Mouse (Mus musculus) C2C12 (cell line): ENCODE data around the gene Angptl6. TPM values are rescaled to one million over a fixed set of nuclear protein-coding genes. Genes with fewer than 3 reads are reported as not detected.

Experiments used
- H3K27me3 ChIP-seq: one replicate; pipeline ENCODE4 v1.6.1; 2011; ENCODE audit not compliant: control insufficient read depth, insufficient read depth, insufficient read length
- H3K36me3 ChIP-seq: one replicate; pipeline ENCODE4 v1.6.1; 2011; ENCODE audit not compliant: control insufficient read depth, insufficient read depth
- H3K4me3 ChIP-seq: one replicate; pipeline ENCODE4 v1.5.1; 2011; ENCODE audit warnings: mild to moderate bottlenecking, control low read depth; ENCODE audit not compliant: poor library complexity, insufficient read depth, severe bottlenecking
- H3K79me2 ChIP-seq: one replicate; pipeline ENCODE4 v1.6.1; 2011; ENCODE audit not compliant: control insufficient read depth, insufficient read depth
- H3K79me3 ChIP-seq: one replicate; pipeline ENCODE4 v1.6.1; 2011; ENCODE audit warnings: low read depth, control low read depth
- H3ac ChIP-seq: one replicate; pipeline ENCODE3; 2011; ENCODE audit warnings: low read depth; ENCODE audit not compliant: control insufficient read depth, insufficient read length
- CEBPB ChIP-seq: IDR thresholded peaks from one replicate; pipeline ENCODE4 v1.6.1; 2011; ENCODE audit warnings: low read depth, mild to moderate bottlenecking, control low read depth, moderate library complexity
- CTCF ChIP-seq: IDR thresholded peaks from one replicate; pipeline ENCODE4 v1.5.1; 2011; ENCODE audit not compliant: control insufficient read depth, insufficient read depth, insufficient read length
- FOSL1 ChIP-seq: IDR thresholded peaks from one replicate; pipeline ENCODE4 v1.8.0; 2011; ENCODE audit warnings: mild to moderate bottlenecking, low read length; ENCODE audit not compliant: poor library complexity, insufficient read depth, severe bottlenecking
- MAX ChIP-seq: IDR thresholded peaks from one replicate; pipeline ENCODE4 v1.6.1; 2011; ENCODE audit warnings: mild to moderate bottlenecking, control low read depth
- MYOD1 ChIP-seq: IDR thresholded peaks from one replicate; pipeline ENCODE4 v1.6.1; 2011; ENCODE audit warnings: low read depth; ENCODE audit not compliant: control insufficient read depth, insufficient read length
- MYOG ChIP-seq: IDR thresholded peaks from one replicate; pipeline ENCODE4 v1.6.1; 2011; ENCODE audit not compliant: control insufficient read depth, insufficient read length; ENCODE audit errors: extremely low read depth
- USF1 ChIP-seq: IDR thresholded peaks from one replicate; pipeline ENCODE4 v1.6.1; 2011; ENCODE audit warnings: low read depth, mild to moderate bottlenecking, control low read depth, moderate library complexity
- polyA plus RNA-seq: library from polyadenylated mRNA; unstranded; fragments of >200 nt; fragmentation: generic; extraction: Trizol; gene quantifications from one replicate; pipeline ENCODE4 v1.2.1, GENCODE M21; 2012; ENCODE audit warnings: missing spikeins

The Angptl6 gene
- polyA plus RNA-seq, 1 experiment, result 0.92 TPM

GRCm38 (mm10) chr9:20872991-20873390 lies 6.5 kb downstream of the Angptl6 start:
- Histone ChIP-seq H3K36me3 (no peaks in the 10 kb centered on the region), H3K4me3 (no peak overlapping the region), H3K79me2 (no peaks in the 10 kb centered on the region), H3ac (no peak overlapping the region), H3K27me3 (no peaks in the 10 kb centered on the region), H3K79me3 (no peaks in the 10 kb centered on the region)
- TF ChIP-seq CEBPB (no peak), FOSL1 (no peak), MYOD1 (no peak), USF1 (no peak), MAX (no peak), CTCF (no peak), MYOG (no peak)

DNA sequence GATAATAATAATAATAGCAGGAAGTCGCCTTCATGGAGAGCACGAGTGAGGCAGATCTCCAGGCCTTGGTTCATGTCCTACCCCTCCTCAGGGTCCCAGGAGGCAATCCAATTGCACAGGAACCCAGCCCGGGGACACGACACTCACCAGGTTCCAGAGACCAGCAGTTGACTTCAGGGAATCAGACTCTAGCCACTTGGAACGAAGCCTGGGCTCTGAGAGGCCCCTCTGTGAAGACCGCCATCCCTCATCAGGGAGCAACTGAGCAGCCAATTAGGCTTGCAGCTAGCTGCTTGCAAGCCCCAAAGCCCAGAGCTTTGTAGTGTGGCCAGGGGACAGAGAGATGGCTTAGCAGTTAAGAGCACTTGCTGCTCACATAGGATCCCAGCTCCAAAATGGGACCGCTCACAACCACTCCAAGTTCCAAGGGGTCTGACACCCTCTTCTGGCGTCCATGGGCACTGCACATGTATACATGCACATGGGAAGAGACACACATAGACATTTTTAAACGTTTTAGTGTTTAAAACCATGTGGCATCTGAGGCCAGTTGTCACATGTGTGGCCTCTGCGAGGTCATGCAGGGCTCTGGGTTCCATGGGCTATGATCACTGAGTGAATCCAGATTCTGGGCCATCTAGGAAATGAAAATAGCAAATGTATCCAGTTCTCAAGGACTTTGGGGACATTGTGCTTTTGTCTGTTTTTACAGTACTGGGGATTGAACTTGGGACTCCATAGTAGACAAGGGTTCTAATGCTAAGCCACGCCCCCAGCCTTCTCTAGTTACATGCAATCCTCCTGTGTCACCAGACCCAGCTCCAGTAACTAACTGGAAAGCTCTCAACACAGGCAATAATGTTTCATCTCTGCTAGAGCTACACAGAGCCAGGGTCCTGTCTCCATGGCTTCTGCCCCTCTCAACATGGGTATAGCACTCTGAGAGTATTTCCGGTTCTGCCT lies 9.0 kb downstream of the Angptl6 start:
- Histone ChIP-seq H3K4me3 (no peak overlapping the region), H3K27me3 (no peaks in the 10 kb centered on the region), H3ac (no peak overlapping the region), H3K79me3 (no peaks in the 10 kb centered on the region), H3K36me3 (no peaks in the 10 kb centered on the region), H3K79me2 (no peaks in the 10 kb centered on the region)
- TF ChIP-seq MAX (no peak), CEBPB (no peak), CTCF (no peak), USF1 (no peak), MYOD1 (no peak)

DNA sequence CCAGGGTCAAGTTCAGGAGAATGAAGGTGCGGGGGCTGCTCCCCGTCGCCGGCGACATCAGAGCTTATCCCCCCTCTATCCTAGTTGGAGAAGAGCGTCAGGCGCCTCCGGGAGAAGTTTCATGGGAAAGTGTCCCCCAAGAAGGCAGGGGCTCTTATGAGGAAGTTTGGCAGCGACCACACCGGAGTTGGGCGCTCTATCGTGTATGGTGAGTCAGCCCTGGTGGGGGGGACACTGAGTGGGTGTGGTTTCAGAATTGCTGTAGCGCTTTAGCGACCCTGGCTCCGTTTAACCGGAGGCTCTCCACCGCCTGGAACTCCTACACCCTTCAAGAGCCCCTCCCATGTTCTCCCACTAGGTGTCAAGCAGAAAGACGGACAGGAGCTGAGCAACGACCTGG lies 10.3 kb downstream of the Angptl6 start:
- no peaks in the 10 kb centered on the region for H3K79me2 ChIP-seq
- no peaks in the 10 kb centered on the region for H3K79me3 ChIP-seq
- no peaks in the 10 kb centered on the region for H3K36me3 ChIP-seq
- peak overlapping the region; percentile 34 for H3K4me3 ChIP-seq
- H3K27me3 ChIP-seq, result no peaks in the 10 kb centered on the region
- no peak for TF ChIP-seq FOSL1
- TF ChIP-seq USF1, result no peak
- no peak for TF ChIP-seq MYOD1
- H3ac ChIP-seq, result no peak overlapping the region

GRCm38 (mm10) chr9:20868448-20869001 lies 11.0 kb downstream of the Angptl6 start, which contains the start of gene A230050P20Rik:
Gene A230050P20Rik, plus strand, starts transcription at chr9:20868642.
- Histone ChIP-seq H3K4me3 (peak within 1 kb of the TSS; percentile 34), H3K79me2 (no peaks in the 10 kb centered on the region), H3ac (peak within 1 kb of the TSS; percentile 81), H3K27me3 (no peaks in the 10 kb centered on the region), H3K36me3 (no peaks in the 10 kb centered on the region), H3K79me3 (no peaks in the 10 kb centered on the region)
- TF ChIP-seq MAX, result no peak
- peak; percentile 75 for TF ChIP-seq USF1

GRCm38 (mm10) chr9:20866879-20867278 lies 12.6 kb downstream of the Angptl6 start:
- no peaks in the 10 kb centered on the region for H3K27me3 ChIP-seq

GRCm38 (mm10) chr9:20862225-20862624 lies 17.3 kb downstream of the Angptl6 start:
- Histone ChIP-seq H3ac (no peak overlapping the region), H3K79me2 (no peaks in the 10 kb centered on the region), H3K36me3 (no peaks in the 10 kb centered on the region), H3K79me3 (no peaks in the 10 kb centered on the region), H3K27me3 (peaks cover 3% of the 10 kb centered on the region), H3K4me3 (no peak overlapping the region)
- no peak for TF ChIP-seq MAX
- TF ChIP-seq CEBPB, result no peak
- TF ChIP-seq FOSL1, result no peak
- TF ChIP-seq MYOD1, result no peak
- no peak for TF ChIP-seq USF1
- no peak for TF ChIP-seq CTCF
- no peak for TF ChIP-seq MYOG

More at GRCm38 (mm10) chr9:20866879-20867278, 12.6 kb downstream of the Angptl6 start:
- Histone ChIP-seq H3K79me3 (no peaks in the 10 kb centered on the region), H3K79me2 (no peaks in the 10 kb centered on the region), H3K36me3 (no peaks in the 10 kb centered on the region), H3K4me3 (no peak overlapping the region), H3ac (no peak overlapping the region)
- no peak for TF ChIP-seq FOSL1
- no peak for TF ChIP-seq CTCF
- TF ChIP-seq CEBPB, result no peak
- no peak for TF ChIP-seq MYOD1
- TF ChIP-seq USF1, result no peak
